Comparison of ENCODE assay signal across 8 mouse cellular contexts in the genomic region with DNA sequence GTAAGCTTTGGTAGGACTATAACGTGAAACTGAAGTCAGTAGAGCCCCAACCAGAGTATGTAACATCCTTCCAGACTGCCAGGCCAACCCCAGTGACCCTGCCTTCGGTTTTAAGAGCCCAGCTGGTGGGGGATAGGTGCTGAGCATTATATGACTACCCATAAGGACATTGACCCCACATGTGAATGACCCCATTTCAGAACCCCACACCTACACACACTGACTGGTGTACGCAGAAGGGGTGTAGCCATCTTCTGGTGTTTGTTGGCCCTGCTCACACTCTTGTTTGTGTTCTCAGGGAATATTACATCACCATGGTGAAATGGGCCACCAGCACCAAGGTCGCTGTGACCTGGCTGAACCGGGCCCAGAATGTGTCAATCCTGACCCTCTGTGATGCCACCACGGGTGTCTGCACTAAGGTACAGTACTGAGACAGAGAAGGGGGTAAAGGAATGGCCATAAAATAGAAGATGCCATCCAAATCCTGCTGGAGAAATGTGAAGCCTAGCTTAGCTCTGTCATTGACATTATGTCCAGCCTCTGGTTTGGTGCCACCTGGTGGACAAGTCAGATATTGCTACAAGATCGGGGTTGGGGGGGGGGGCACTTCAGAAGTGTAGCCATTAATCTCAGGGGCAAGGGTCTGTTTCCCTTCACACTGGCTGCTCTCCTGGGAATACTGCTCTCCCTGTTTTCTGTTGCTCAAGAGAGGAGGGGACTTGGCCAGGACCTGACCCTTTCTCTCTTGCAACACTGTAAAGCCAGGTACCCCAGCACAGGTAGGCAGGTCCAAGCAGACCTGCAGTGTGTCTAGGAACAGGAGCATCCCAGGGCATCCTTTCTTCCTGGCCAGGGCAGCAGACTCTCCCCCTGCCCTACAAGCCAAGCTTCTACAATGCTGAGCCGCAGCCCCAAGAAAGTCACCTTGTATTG.
DNase-seq lines count a peak whose midpoint lies in the region; ATAC-seq lines count a peak whose summit lies in the region.

No protein-coding gene starts in this region.

- peak; percentile 71 for ATAC-seq in megakaryocyte progenitor cell, adult 5-6 weeks (replicated peaks; ENCODE audit: poor library complexity)

- peak; percentile 37 for DNase-seq in left cerebral cortex, postnatal 4 days
- no peak for DNase-seq in left cerebral cortex, adult 8-10 months (ENCODE audit: low spot score in 2 of 2)
- peak; percentile 24 for DNase-seq in WW6 (ENCODE audit: low read depth, low spot score)
- peak; percentile 71 to 81 for DNase-seq in cerebellum, postnatal 10 days
- peak; percentile 37 for DNase-seq in induced T-regulatory cell, adult 2 months (ENCODE audit: low read depth)
- peak; percentile 10 for DNase-seq in thymus, postnatal 0 days (ENCODE audit: low spot score)
- no peak for DNase-seq in urinary bladder, adult 18-20 months (ENCODE audit: low spot score in 2 of 2)

- intact Hi-C loops in left cerebral cortex, postnatal 4 days (cut with DNase I) = no loop called here

Comparison
In these comparisons a context has a peak if more than half of its experiments do, and no peak if none do; other contexts are left out.
1. DNase-seq: peak in left cerebral cortex, postnatal 4 days (single experiment), WW6 (single experiment), cerebellum, postnatal 10 days (2 of 2), induced T-regulatory cell, adult 2 months (single experiment) and thymus, postnatal 0 days (single experiment); none in left cerebral cortex, adult 8-10 months (0 of 2) and urinary bladder, adult 18-20 months (0 of 2).